Mouse (Mus musculus): Measurements from ENCODE around the gene Stk10.

DNA sequence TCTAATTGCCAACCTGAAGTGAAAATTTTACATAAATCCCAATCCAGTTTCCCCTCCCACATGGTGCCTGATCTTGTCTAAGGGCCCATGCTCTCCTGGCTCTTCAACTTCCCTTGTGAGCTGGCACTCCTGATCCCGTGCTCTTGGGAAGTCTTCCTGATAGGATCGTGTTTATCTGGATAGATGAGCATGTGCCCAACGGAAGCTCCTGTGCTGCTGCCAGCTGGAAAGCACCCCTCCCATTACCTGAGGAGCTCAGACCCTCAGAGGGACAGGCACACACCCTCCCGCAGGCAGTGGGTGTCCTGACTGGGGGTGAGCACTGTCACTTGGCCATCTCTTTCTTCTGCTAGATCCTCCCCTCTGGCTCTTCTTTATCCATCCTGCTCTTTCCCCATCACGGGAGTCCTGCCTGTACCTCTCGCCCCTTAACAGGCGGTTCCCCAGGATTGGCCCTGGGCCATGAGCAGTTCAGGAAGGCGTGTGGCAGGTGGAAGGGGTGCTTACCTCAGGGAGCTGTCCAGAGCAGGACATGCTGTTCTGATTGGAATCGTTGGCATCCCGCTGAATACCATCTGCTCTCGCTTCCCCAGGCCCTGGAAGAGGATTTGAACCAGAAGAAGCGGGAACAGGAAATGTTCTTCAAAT, 88.8 kb downstream of the Stk10 start:
- TF ChIP-seq POLR2A (IDR thresholded peaks at IDR 0.05; ENCODE audit: extremely low read depth, insufficient read depth, low read length) (no peak), CTCF (IDR thresholded peaks at IDR 0.05; ENCODE audit: extremely low read depth, insufficient read depth, low read length) (no peak)
